Comparison of ENCODE assay signal across 13 mouse cellular contexts in genomic region chr17:70719684-70720324, GRCm38 (mm10).
DNase-seq lines count a peak whose midpoint lies in the region; ATAC-seq and TF ChIP-seq lines count a peak whose summit lies in the region.
"Had no signal": no experiment of that assay in that cellular context is flagged by ENCODE, and none has a peak within 500 bp of the region (broad histone marks: within the 10 kb centered on the region; RNA-seq: fewer than 3 reads in every experiment).

No protein-coding gene starts in this region.

- no peaks in the 10 kb centered on the region for H3K9me3 ChIP-seq in lung, postnatal 0 days (ENCODE audit: low read length)
- H3K9me3 ChIP-seq in forebrain, embryonic 16.5 days (ENCODE audit: control insufficient read depth, low read length): no peaks in the 10 kb centered on the region
- H3K9me3 ChIP-seq in forebrain, embryonic 15.5 days: no peaks in the 10 kb centered on the region
- H3K9me3 ChIP-seq: heart, embryonic 15.5 days; liver, embryonic 12.5 days; midbrain, embryonic 12.5 days had no signal

- no peak overlapping the region for H3K27ac ChIP-seq in lung, postnatal 0 days (ENCODE audit: low read length)
- no peak overlapping the region for H3K27ac ChIP-seq in forebrain, embryonic 16.5 days (ENCODE audit: low read length)
- no peak overlapping the region for H3K27ac ChIP-seq in forebrain, embryonic 15.5 days (replicated peaks)
- H3K27ac ChIP-seq: heart, embryonic 15.5 days; liver, embryonic 12.5 days; midbrain, embryonic 12.5 days had no signal

- TF ChIP-seq POLR2A in myocyte (IDR thresholded peaks at IDR 0.05; ENCODE audit: insufficient read length, low read depth): no peak

- TF ChIP-seq CTCF in lung, postnatal 0 days (IDR thresholded peaks at IDR 0.05): no peak

- WGBS in lung, postnatal 0 days: 69% methylated on average over 11 of the region's 11 CpGs
- WGBS in forebrain, embryonic 16.5 days: 89% methylated on average over 11 of the region's 11 CpGs
- whole genome bisulfite sequencing in forebrain, embryonic 15.5 days: 89% methylated on average over 11 of the region's 11 CpGs

- peak; percentile 35 for ATAC-seq in frontal cortex, adult (ENCODE audit: low TSS enrichment)
- peak; percentile 75 for ATAC-seq in lung, postnatal 0 days
- no peak for ATAC-seq in forebrain, embryonic 16.5 days
- ATAC-seq in forebrain, embryonic 15.5 days (replicated peaks): no peak
- ATAC-seq: forebrain, postnatal 0 days; liver, embryonic 12.5 days had no signal

- no peaks in the 10 kb centered on the region for H3K4me1 ChIP-seq in lung, postnatal 0 days (ENCODE audit: insufficient read depth, low read depth, low read length)
- H3K4me1 ChIP-seq in forebrain, embryonic 16.5 days (replicated peaks; ENCODE audit: control insufficient read depth, insufficient read depth, low read length): no peaks in the 10 kb centered on the region
- H3K4me1 ChIP-seq in forebrain, embryonic 15.5 days: no peaks in the 10 kb centered on the region
- H3K4me1 ChIP-seq: heart, embryonic 15.5 days; liver, embryonic 12.5 days; midbrain, embryonic 12.5 days had no signal

- no peak for TF ChIP-seq EP300 in lung, postnatal 0 days (IDR thresholded peaks at IDR 0.05)

- H3K9ac ChIP-seq in lung, postnatal 0 days (replicated peaks; ENCODE audit: low read depth): no peak overlapping the region
- no peak overlapping the region for H3K9ac ChIP-seq in forebrain, embryonic 16.5 days (replicated peaks; ENCODE audit: low read depth, low read length)
- no peak overlapping the region for H3K9ac ChIP-seq in forebrain, embryonic 15.5 days (replicated peaks)
- H3K9ac ChIP-seq: forebrain, postnatal 0 days; heart, embryonic 15.5 days; liver, embryonic 12.5 days; midbrain, embryonic 12.5 days had no signal

- H3K27me3 ChIP-seq in lung, postnatal 0 days (replicated peaks; ENCODE audit: insufficient read depth, low read length): no peaks in the 10 kb centered on the region
- H3K27me3 ChIP-seq in myocyte (ENCODE audit: control insufficient read depth, insufficient read depth, insufficient read length): no peaks in the 10 kb centered on the region
- no peaks in the 10 kb centered on the region for H3K27me3 ChIP-seq in forebrain, embryonic 16.5 days (replicated peaks; ENCODE audit: control insufficient read depth, insufficient read depth, low read length)
- no peaks in the 10 kb centered on the region for H3K27me3 ChIP-seq in forebrain, embryonic 15.5 days
- H3K27me3 ChIP-seq: heart, embryonic 15.5 days; liver, embryonic 12.5 days; midbrain, embryonic 12.5 days had no signal

- H3K4me2 ChIP-seq in lung, postnatal 0 days (replicated peaks; ENCODE audit: low read depth, low read length): no peak overlapping the region
- H3K4me2 ChIP-seq in myocyte (ENCODE audit: low read depth): peak overlapping the region; percentile 76
- no peak overlapping the region for H3K4me2 ChIP-seq in forebrain, embryonic 16.5 days (ENCODE audit: low read length)
- no peak overlapping the region for H3K4me2 ChIP-seq in forebrain, embryonic 15.5 days (replicated peaks)
- H3K4me2 ChIP-seq: heart, embryonic 15.5 days; liver, embryonic 12.5 days; midbrain, embryonic 12.5 days had no signal

- peaks cover 12% of the 10 kb centered on the region for H3K79me2 ChIP-seq in myocyte (ENCODE audit: control insufficient read depth, insufficient read depth)

- no peaks in the 10 kb centered on the region for H3K36me3 ChIP-seq in lung, postnatal 0 days (ENCODE audit: insufficient read depth, low read length)
- H3K36me3 ChIP-seq in myocyte (ENCODE audit: control insufficient read depth, insufficient read depth): no peaks in the 10 kb centered on the region
- H3K36me3 ChIP-seq in forebrain, embryonic 16.5 days (ENCODE audit: control insufficient read depth, insufficient read depth): no peaks in the 10 kb centered on the region
- no peaks in the 10 kb centered on the region for H3K36me3 ChIP-seq in forebrain, embryonic 15.5 days
- H3K36me3 ChIP-seq: heart, embryonic 15.5 days; liver, embryonic 12.5 days; midbrain, embryonic 12.5 days had no signal

- H3ac ChIP-seq in myocyte (ENCODE audit: control insufficient read depth, insufficient read length): no peak overlapping the region

- DNase-seq in frontal cortex, postnatal 25 days (ENCODE audit: low spot score in 2 of 2): no peak
- peak; percentile 57 for DNase-seq in lung, postnatal 0 days (ENCODE audit: low spot score)
- DNase-seq in lung, postnatal 14 days: no peak
- peak; percentile 61 for DNase-seq in adrenal gland, postnatal 14 days
- DNase-seq: cerebellum, postnatal 25 days; forebrain, postnatal 0 days had no signal

- H3K4me3 ChIP-seq in lung, postnatal 0 days (ENCODE audit: low read depth, low read length): no peak overlapping the region
- no peak overlapping the region for H3K4me3 ChIP-seq in myocyte
- no peak overlapping the region for H3K4me3 ChIP-seq in forebrain, embryonic 16.5 days (replicated peaks; ENCODE audit: low read length)
- no peak overlapping the region for H3K4me3 ChIP-seq in forebrain, embryonic 15.5 days
- H3K4me3 ChIP-seq: heart, embryonic 15.5 days; liver, embryonic 12.5 days; midbrain, embryonic 12.5 days had no signal

TF ChIP-seq in myocyte, 11 proteins besides CTCF, POLR2A, EP300 and RAD21:
- peak; percentile 29 for TF ChIP-seq SRF (IDR thresholded peaks at IDR 0.05; ENCODE audit: control insufficient read depth, insufficient read length, low read depth)
- TF ChIP-seq MYOD1 (IDR thresholded peaks at IDR 0.05; ENCODE audit: control insufficient read depth in 1 of 3, insufficient read length in 2 of 3, low read depth in 2 of 3): peak in 1 of 3 experiments; percentile 43
- no peak for TF ChIP-seq TCF3 (IDR thresholded peaks at IDR 0.05; ENCODE audit: insufficient read length, low read depth)
- TF ChIP-seq USF1 (IDR thresholded peaks at IDR 0.05; ENCODE audit: low read depth): peak; percentile 4
- peak; percentile 96 for TF ChIP-seq MAX (IDR thresholded peaks at IDR 0.05; ENCODE audit: low read depth)
TF ChIP-seq in myocyte: peak in this region for 4.

Comparison
In these comparisons a context has a peak if more than half of its experiments do, and no peak if none do; other contexts are left out.
1. DNase-seq: peak in lung, postnatal 0 days (single experiment) and adrenal gland, postnatal 14 days (single experiment); none in frontal cortex, postnatal 25 days (0 of 2) and lung, postnatal 14 days (single experiment).
2. ATAC-seq: peak in frontal cortex, adult (single experiment) and lung, postnatal 0 days (single experiment); none in forebrain, embryonic 16.5 days (single experiment) and forebrain, embryonic 15.5 days (single experiment).